Mouse (Mus musculus): Measurements from ENCODE around the gene Sema4a. TPM values are rescaled to one million over a fixed set of nuclear protein-coding genes. Genes with fewer than 3 reads are reported as not detected.

Gene Sema4a
- polyA plus RNA-seq, 1 experiment from 2014 or later = 32.6 TPM

DNA sequence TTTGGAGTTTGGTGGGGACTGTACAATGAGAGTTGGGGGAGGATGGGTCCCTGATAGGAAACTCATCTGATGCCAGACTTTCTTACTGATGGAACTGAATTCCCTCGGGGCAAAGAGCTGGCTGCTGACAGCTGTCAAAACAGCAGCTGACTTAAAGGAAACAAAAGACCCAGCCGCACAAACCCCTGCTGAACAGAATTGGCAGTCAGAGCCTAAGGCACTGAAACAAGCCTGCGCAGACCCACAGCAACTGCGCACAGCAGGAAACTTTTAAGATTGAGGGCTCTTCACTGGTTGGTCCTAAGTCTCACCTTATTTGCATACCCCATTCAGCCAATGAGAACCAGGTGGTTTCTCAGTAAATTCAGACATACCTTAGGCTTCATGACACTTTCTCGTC lies 12.0 kb upstream of the Sema4a start:
- peak overlapping the region; percentile 31; the same call in 1 of the 2 replicates for H3K27ac ChIP-seq
- H3K9ac ChIP-seq (ENCODE audit: low read depth, low read length) = no peak overlapping the region
- H3K4me2 ChIP-seq (ENCODE audit: low read length) = no peak overlapping the region
- ATAC-seq (replicated peaks; ENCODE audit: low FRiP score, low read depth) = no peak
- H3K9me3 ChIP-seq (replicated peaks; ENCODE audit: low read length) = no peaks in the 10 kb centered on the region
- TF ChIP-seq CTCF (IDR thresholded peaks at IDR 0.05; ENCODE audit: low read depth) = no peak
- no peak overlapping the region for H3K4me3 ChIP-seq (replicated peaks; ENCODE audit: low read depth, low read length)
- no peaks in the 10 kb centered on the region for H3K36me3 ChIP-seq (ENCODE audit: insufficient read depth, low read length)
- H3K27me3 ChIP-seq (ENCODE audit: insufficient read depth, low read length) = no peaks in the 10 kb centered on the region
- peak; percentile 27 for DNase-seq (ENCODE audit: low spot score)
- WGBS = 36% methylated on average over 5 of the region's 5 CpGs
- H3K4me1 ChIP-seq (replicated peaks; ENCODE audit: insufficient read depth, low read length) = 0 out of 2 replicates have a peak, but pooled peaks cover 2% of the 10 kb centered on the region

DNA sequence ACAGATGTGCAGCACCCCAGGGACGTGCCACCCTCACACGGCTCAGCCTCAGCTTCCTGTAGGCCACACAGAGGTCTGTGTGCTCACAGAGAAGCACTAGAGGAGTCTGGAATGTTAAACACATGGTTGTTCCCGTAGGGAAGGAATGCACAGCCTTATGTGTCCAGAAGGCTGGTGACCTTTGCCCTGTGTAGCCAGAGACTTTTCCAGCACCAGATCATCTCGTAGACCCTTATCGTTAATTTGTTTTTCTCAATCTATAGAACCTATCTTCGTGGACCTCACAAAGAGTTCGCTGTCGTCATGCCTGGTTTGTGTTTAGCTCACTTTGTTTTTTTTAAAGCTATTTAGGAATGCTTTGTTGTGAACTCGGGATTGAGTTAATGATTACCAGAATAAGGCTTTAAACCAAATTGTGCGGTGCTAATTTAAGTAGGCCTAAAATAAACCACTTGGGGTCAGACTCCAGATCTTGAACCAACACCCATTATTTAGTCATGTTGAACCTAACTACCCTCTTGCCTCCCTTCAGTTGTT lies 10.0 kb upstream of the Sema4a start:
- Histone ChIP-seq H3K9me3 (replicated peaks; ENCODE audit: low read length) (no peaks in the 10 kb centered on the region), H3K4me1 (replicated peaks; ENCODE audit: insufficient read depth, low read length) (0 out of 2 replicates have a peak, but pooled peaks cover 2% of the 10 kb centered on the region), H3K9ac (ENCODE audit: low read depth, low read length) (no peak overlapping the region), H3K27me3 (ENCODE audit: insufficient read depth, low read length) (no peaks in the 10 kb centered on the region), H3K4me2 (ENCODE audit: low read length) (no peak overlapping the region), H3K36me3 (ENCODE audit: insufficient read depth, low read length) (no peaks in the 10 kb centered on the region), H3K4me3 (replicated peaks; ENCODE audit: low read depth, low read length) (no peak overlapping the region), H3K27ac (peak overlapping the region; percentile 83)
- ATAC-seq (replicated peaks; ENCODE audit: low FRiP score, low read depth) (peak; percentile 81), DNase-seq (ENCODE audit: low spot score) (peak; percentile 62)
- 0 out of 2 replicates have a peak, but pooled peaks have one; percentile 15 for TF ChIP-seq CTCF (IDR thresholded peaks at IDR 0.05; ENCODE audit: low read depth)
- WGBS = 39% methylated on average over 10 of the region's 10 CpGs

DNA sequence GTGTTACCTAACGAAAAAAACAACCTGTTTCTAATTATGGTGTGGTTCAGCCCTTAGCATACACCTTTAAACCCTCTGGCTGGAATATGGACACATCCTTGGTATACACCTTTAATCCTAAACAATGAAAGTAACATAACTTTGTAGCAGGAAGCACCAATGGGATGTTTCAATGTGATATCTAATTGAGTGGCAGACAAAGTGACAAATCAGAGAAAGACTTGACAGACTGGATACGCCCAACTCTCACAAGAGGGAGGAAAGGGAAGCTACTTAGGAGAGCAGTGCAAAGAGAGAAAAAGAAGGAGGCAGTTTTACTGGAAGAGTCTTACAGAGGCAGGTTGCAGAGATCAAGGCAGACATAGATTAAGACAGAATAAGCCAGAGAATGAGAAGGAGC lies 8.5 kb upstream of the Sema4a start:
- Histone ChIP-seq H3K9ac (ENCODE audit: low read depth, low read length) (no peak overlapping the region), H3K27me3 (ENCODE audit: insufficient read depth, low read length) (no peaks in the 10 kb centered on the region), H3K9me3 (replicated peaks; ENCODE audit: low read length) (no peaks in the 10 kb centered on the region), H3K4me3 (replicated peaks; ENCODE audit: low read depth, low read length) (no peak overlapping the region), H3K4me2 (ENCODE audit: low read length) (no peak overlapping the region), H3K27ac (no peak overlapping the region), H3K4me1 (replicated peaks; ENCODE audit: insufficient read depth, low read length) (0 out of 2 replicates have a peak, but pooled peaks cover 2% of the 10 kb centered on the region), H3K36me3 (ENCODE audit: insufficient read depth, low read length) (no peaks in the 10 kb centered on the region)
- no peak for DNase-seq (ENCODE audit: low spot score)
- ATAC-seq (replicated peaks; ENCODE audit: low FRiP score, low read depth) = no peak
- TF ChIP-seq CTCF (IDR thresholded peaks at IDR 0.05; ENCODE audit: low read depth) = no peak
- 83% methylated on average over 2 of the region's 2 CpGs for WGBS

DNA sequence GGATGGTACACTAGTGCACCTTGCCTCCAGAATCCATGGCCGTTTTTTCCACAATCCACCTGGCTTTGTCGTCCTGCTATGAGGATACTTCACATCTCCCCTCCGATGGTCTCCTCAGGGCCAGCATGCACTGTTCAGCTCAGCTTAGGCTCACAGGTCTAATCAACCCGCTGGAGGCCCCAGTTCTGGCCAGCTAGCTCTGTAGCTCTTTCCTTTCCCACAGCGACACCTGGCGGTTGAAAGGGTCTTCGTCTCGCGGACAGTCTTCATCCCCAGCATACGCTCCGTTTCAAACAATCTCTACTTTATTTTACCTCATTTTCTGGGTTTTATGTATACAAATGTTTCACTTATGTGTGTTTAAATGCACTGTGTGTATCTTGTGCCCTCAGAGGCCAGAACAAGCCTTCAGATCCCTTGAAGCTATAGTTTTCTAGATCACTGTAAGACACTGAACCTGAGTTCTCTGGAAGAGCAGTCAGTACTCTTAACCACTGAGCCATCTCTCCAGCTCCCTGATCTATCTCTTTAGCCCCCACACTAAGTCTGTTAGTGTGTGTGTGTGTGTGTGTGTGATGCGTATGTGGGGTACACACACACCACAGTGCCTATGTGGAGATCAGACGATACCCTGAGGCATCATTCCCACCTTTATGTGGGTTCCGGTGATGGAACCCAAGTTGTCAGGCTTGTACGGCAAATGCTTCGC lies 6.3 kb upstream of the Sema4a start:
- Histone ChIP-seq H3K9ac (ENCODE audit: low read depth, low read length) (no peak overlapping the region), H3K4me3 (replicated peaks; ENCODE audit: low read depth, low read length) (no peak overlapping the region), H3K4me2 (ENCODE audit: low read length) (no peak overlapping the region), H3K36me3 (ENCODE audit: insufficient read depth, low read length) (no peaks in the 10 kb centered on the region), H3K9me3 (replicated peaks; ENCODE audit: low read length) (no peaks in the 10 kb centered on the region), H3K4me1 (replicated peaks; ENCODE audit: insufficient read depth, low read length) (0 out of 2 replicates have a peak, but pooled peaks cover 2% of the 10 kb centered on the region), H3K27me3 (ENCODE audit: insufficient read depth, low read length) (no peaks in the 10 kb centered on the region), H3K27ac (no peak overlapping the region)
- DNase-seq (ENCODE audit: low spot score) (peak; percentile 94), ATAC-seq (replicated peaks; ENCODE audit: low FRiP score, low read depth) (peak; percentile 65; the same call in 1 of the 2 replicates)
- 29% methylated on average over 16 of the region's 16 CpGs for WGBS
- TF ChIP-seq CTCF (IDR thresholded peaks at IDR 0.05; ENCODE audit: low read depth) = peak; percentile 97

DNA sequence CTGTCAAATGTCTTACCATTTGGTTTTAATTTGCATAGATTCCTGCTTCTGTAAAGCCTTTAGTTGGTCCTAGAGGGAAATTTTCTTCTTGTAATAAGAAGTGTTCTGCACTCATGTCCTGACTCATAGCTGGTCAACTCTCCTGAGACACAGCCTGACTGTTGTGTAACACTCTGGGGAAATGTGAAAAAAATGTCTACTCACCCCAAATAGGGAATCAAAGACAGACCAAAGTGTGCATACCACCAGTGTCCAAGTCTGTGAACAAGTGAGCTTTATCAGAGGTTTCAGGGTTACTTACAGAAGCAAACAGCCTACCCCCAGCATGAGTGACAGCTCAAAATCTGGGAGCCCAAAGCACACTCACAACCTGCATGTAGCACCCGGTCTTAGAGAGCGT lies 4.1 kb upstream of the Sema4a start:
- Histone ChIP-seq H3K4me3 (replicated peaks; ENCODE audit: low read depth, low read length) (no peak overlapping the region), H3K27ac (no peak overlapping the region), H3K9me3 (replicated peaks; ENCODE audit: low read length) (no peaks in the 10 kb centered on the region), H3K4me1 (replicated peaks; ENCODE audit: insufficient read depth, low read length) (no peaks in the 10 kb centered on the region), H3K9ac (ENCODE audit: low read depth, low read length) (no peak overlapping the region), H3K27me3 (ENCODE audit: insufficient read depth, low read length) (no peaks in the 10 kb centered on the region), H3K4me2 (ENCODE audit: low read length) (no peak overlapping the region), H3K36me3 (ENCODE audit: insufficient read depth, low read length) (no peaks in the 10 kb centered on the region)
- no peak for TF ChIP-seq CTCF (IDR thresholded peaks at IDR 0.05; ENCODE audit: low read depth)
- DNase-seq (ENCODE audit: low spot score) (no peak), ATAC-seq (replicated peaks; ENCODE audit: low FRiP score, low read depth) (no peak)
- 78% methylated on average over 2 of the region's 2 CpGs for WGBS

- WGBS = 44% methylated on average over 3 of the region's 3 CpGs
- no peak for DNase-seq (ENCODE audit: low spot score)
- Histone ChIP-seq H3K9me3 (replicated peaks; ENCODE audit: low read length) (no peaks in the 10 kb centered on the region), H3K27me3 (ENCODE audit: insufficient read depth, low read length) (no peaks in the 10 kb centered on the region), H3K4me3 (replicated peaks; ENCODE audit: low read depth, low read length) (no peak overlapping the region), H3K9ac (ENCODE audit: low read depth, low read length) (no peak overlapping the region), H3K36me3 (ENCODE audit: insufficient read depth, low read length) (no peaks in the 10 kb centered on the region), H3K27ac (no peak overlapping the region), H3K4me2 (ENCODE audit: low read length) (no peak overlapping the region), H3K4me1 (replicated peaks; ENCODE audit: insufficient read depth, low read length) (no peaks in the 10 kb centered on the region)
- no peak for TF ChIP-seq CTCF (IDR thresholded peaks at IDR 0.05; ENCODE audit: low read depth)
- ATAC-seq (replicated peaks; ENCODE audit: low FRiP score, low read depth) = no peak
These were observed 3.4 kb upstream of the Sema4a start for GRCm38 (mm10) chr3:88464425-88464824.

Measured in kidney, postnatal 0 days (tissue).